Mouse (Mus musculus): ENCODE results near the gene Rps6kc1. TPM values are rescaled to one million over a fixed set of nuclear protein-coding genes. Genes with fewer than 3 reads are reported as not detected.

The Rps6kc1 gene
- polyA plus RNA-seq, 1 experiment from 2014 or later: 10.7 TPM

DNA sequence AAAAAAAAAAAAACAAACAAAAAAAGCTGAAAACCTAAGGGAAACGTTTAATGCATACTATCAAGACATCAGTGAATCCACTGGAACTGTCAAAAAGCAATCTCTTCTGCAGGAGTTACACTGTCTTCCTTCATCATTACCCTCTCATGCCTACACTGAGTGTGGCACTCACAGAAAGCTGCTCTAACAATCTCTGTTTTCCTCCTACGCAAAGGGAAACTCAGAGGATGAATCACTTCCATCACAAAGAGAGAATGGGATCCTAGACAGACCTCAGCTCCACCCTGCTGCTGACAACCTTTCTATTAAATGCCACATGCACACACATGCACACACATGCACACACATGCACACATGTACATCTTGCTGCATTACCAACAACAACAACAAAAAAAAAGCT lies 75.5 kb downstream of the Rps6kc1 start:
- H3K9me3 ChIP-seq (ENCODE audit: control insufficient read depth, low read length): no peaks in the 10 kb centered on the region
- no peak overlapping the region for H3K4me2 ChIP-seq (ENCODE audit: low read length)
- H3K27ac ChIP-seq (replicated peaks in 1 of 2; ENCODE audit: control insufficient read depth in 1 of 2, insufficient read depth in 1 of 2, low read depth in 2 of 2, low read length in 2 of 2): no peak overlapping the region
- no peaks in the 10 kb centered on the region for H3K27me3 ChIP-seq (ENCODE audit: control insufficient read depth, insufficient read depth, low read length)
- ATAC-seq (ENCODE audit: insufficient number of reproducible peaks, insufficient read depth, low FRiP score, low read depth): no peak
- no peak overlapping the region for H3K9ac ChIP-seq (ENCODE audit: low read length)
- H3K4me1 ChIP-seq (ENCODE audit: control insufficient read depth in 2 of 2, insufficient read depth in 2 of 2, low read length in 2 of 2): 0 out of 4 replicates have a peak, but pooled peaks cover 0 to 3% of the 10 kb centered on the region in 2 experiments
- WGBS: 72% methylated on average over 2 of the region's 2 CpGs
- H3K4me3 ChIP-seq (ENCODE audit: control insufficient read depth in 1 of 2, insufficient read depth in 1 of 2, low read depth in 1 of 2, low read length in 2 of 2): no peak overlapping the region
- peaks cover 7% of the 10 kb centered on the region; the same call in 1 of the 2 replicates for H3K36me3 ChIP-seq (ENCODE audit: control insufficient read depth, insufficient read depth, low read length)

DNA sequence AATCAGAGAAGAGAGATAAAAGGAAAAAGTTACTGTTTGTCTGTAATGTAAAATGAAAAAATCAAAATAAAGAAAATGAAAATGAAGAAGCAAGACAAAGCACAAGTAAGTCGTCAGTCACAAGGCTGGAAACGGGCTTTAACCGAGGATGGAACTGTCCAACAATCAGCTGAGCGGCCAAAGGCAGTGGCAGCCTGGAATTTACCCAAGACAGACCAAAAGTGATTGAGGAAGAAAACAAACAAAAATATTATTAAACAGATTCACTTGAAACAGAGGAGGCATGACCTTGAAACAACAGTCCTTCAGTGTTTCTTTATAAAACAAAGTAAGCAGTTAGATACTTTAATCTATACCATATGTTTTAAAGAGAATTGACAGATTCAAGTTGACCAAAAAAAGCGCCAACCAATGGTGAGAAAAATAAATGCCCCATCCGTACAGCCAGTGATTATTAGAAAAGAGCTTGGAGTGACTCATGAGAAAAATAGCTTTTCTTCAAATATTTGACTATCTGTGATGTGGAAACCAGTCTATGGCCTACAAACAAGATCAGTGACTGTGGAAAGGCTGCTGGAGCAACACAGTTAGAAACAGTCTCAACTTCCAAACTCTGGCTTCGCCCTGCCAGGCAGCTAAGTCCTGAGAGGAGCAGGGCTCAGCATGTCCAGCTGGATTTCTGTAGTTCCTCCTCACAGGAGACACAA lies 77.2 kb downstream of the Rps6kc1 start:
- 67% methylated on average over 7 of the region's 7 CpGs for WGBS
- no peaks in the 10 kb centered on the region for H3K9me3 ChIP-seq (ENCODE audit: control insufficient read depth, low read length)
- no peak overlapping the region for H3K4me3 ChIP-seq (ENCODE audit: control insufficient read depth in 1 of 2, insufficient read depth in 1 of 2, low read depth in 1 of 2, low read length in 2 of 2)
- 0 out of 4 replicates have a peak, but pooled peaks cover 0 to 3% of the 10 kb centered on the region in 2 experiments for H3K4me1 ChIP-seq (ENCODE audit: control insufficient read depth in 2 of 2, insufficient read depth in 2 of 2, low read length in 2 of 2)
- no peak overlapping the region for H3K4me2 ChIP-seq (ENCODE audit: low read length)
- no peaks in the 10 kb centered on the region for H3K27me3 ChIP-seq (ENCODE audit: control insufficient read depth, insufficient read depth, low read length)
- no peak overlapping the region for H3K27ac ChIP-seq (replicated peaks in 1 of 2; ENCODE audit: control insufficient read depth in 1 of 2, insufficient read depth in 1 of 2, low read depth in 2 of 2, low read length in 2 of 2)
- peaks cover 12% of the 10 kb centered on the region; the same call in 1 of the 2 replicates for H3K36me3 ChIP-seq (ENCODE audit: control insufficient read depth, insufficient read depth, low read length)
- no peak overlapping the region for H3K9ac ChIP-seq (ENCODE audit: low read length)
- no peak for ATAC-seq (ENCODE audit: insufficient number of reproducible peaks, insufficient read depth, low FRiP score, low read depth)

DNA sequence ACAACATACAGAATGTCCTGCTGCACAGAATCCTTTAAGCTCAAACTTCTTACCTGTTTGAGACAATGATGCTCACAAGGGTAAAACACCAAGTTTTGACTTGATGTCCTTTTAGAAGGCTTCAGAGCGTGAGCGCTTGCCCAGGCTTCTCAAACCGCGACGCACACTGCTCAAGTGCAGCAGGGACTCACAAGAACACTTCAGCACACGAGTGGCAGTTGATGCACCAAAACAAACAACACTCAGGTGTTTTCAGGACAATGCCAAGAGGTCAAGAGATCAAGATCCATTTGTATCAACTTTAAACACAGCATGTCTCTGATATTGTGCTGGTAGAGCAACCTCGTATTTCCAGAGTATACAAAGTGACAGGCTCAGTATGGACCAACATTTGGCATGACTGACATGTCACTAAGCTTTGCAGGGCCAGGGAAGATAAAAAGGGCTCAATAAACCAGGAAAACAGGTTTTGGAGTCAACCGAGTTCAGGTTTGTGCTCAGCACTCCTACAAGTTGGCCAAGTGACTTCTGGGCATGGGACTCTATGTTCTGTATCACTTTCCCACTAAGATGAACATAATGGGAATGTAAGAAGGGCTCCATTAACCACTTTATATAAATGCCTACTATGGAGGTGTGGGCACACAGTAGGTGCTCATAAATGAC lies 78.5 kb downstream of the Rps6kc1 start:
- no peaks in the 10 kb centered on the region for H3K9me3 ChIP-seq (ENCODE audit: control insufficient read depth, low read length)
- H3K4me2 ChIP-seq (ENCODE audit: low read length): no peak overlapping the region
- H3K27me3 ChIP-seq (ENCODE audit: control insufficient read depth, insufficient read depth, low read length): no peaks in the 10 kb centered on the region
- no peak overlapping the region for H3K4me3 ChIP-seq (ENCODE audit: control insufficient read depth in 1 of 2, insufficient read depth in 1 of 2, low read depth in 1 of 2, low read length in 2 of 2)
- peaks cover 12% of the 10 kb centered on the region; the same call in 1 of the 2 replicates for H3K36me3 ChIP-seq (ENCODE audit: control insufficient read depth, insufficient read depth, low read length)
- 81% methylated on average over 8 of the region's 8 CpGs for WGBS
- no peak for ATAC-seq (ENCODE audit: insufficient number of reproducible peaks, insufficient read depth, low FRiP score, low read depth)
- H3K27ac ChIP-seq (replicated peaks in 1 of 2; ENCODE audit: control insufficient read depth in 1 of 2, insufficient read depth in 1 of 2, low read depth in 2 of 2, low read length in 2 of 2): no peak overlapping the region
- H3K9ac ChIP-seq (ENCODE audit: low read length): no peak overlapping the region
- H3K4me1 ChIP-seq (ENCODE audit: control insufficient read depth in 2 of 2, insufficient read depth in 2 of 2, low read length in 2 of 2): 0 out of 4 replicates have a peak, but pooled peaks cover 0 to 3% of the 10 kb centered on the region in 2 experiments

DNA sequence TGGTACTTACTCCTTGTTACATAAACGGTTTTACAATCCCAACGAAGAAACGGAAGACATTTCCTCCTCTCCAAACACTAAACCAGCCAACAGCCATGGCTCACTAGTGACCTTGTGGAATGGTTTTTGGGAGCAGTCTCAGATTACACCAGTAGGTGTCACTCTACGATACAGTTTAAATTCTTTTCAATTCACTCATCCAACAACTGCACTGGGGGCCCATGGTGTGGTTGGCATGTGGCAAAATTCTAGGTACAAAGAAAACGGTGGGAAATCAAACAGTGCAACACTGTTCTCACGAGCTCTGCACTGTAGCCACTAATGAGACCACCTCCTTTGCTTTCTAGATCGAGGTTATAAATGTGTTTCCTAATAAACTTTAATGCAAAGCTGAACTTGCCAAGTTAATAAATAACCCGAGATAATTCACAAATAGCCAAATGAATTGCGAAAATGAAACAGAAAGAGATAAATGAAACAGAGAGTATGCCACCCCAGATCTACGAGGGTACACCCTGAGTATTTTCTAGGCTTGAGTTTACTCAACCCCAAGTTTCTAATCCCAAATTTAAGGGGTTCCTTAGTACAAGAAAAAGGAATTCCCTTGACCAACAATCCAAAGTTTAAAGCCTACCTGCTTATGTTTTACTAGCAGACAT lies 79.6 kb downstream of the Rps6kc1 start:
- no peak for ATAC-seq (ENCODE audit: insufficient number of reproducible peaks, insufficient read depth, low FRiP score, low read depth)
- 50% methylated on average over 10 of the region's 10 CpGs for WGBS

DNA sequence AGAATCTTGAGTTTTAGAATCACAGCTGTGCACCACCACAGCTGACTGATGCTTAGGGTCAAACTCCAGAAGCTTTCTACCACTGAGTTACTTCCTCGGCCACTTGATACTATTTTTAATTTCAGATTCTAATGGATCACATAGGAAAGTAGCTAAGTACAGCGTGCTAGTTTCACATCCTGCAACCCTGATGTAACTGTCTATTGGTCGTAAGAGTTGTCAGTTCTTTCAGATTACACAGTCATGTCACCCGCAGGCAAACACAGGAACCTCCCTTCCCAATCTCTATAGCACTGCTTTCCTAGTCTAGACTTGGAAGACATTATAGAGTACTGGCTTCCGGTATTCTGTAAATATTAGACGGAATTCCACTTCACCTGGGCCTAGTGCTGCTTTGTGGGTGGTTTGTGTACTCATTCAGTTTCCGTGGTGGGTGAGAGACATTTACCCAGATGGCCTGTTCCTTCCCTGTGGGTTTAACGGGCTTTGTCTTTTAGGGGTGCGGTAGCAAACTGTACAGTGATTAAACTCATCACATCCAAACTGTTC lies 85.0 kb downstream of the Rps6kc1 start:
- Histone ChIP-seq H3K9me3 (ENCODE audit: control insufficient read depth, low read length) (no peaks in the 10 kb centered on the region), H3K27ac (replicated peaks in 1 of 2; ENCODE audit: control insufficient read depth in 1 of 2, insufficient read depth in 1 of 2, low read depth in 2 of 2, low read length in 2 of 2) (no peak overlapping the region), H3K9ac (ENCODE audit: low read length) (no peak overlapping the region), H3K4me1 (ENCODE audit: control insufficient read depth in 2 of 2, insufficient read depth in 2 of 2, low read length in 2 of 2) (peaks cover 14 to 23% of the 10 kb centered on the region in 2 experiments), H3K27me3 (ENCODE audit: control insufficient read depth, insufficient read depth, low read length) (no peaks in the 10 kb centered on the region), H3K36me3 (ENCODE audit: control insufficient read depth, insufficient read depth, low read length) (0 out of 2 replicates have a peak, but pooled peaks cover 10% of the 10 kb centered on the region), H3K4me2 (ENCODE audit: low read length) (no peak overlapping the region), H3K4me3 (ENCODE audit: control insufficient read depth in 1 of 2, insufficient read depth in 1 of 2, low read depth in 1 of 2, low read length in 2 of 2) (no peak overlapping the region)
- 70% methylated on average over 9 of the region's 9 CpGs for WGBS
- no peak for ATAC-seq (ENCODE audit: insufficient number of reproducible peaks, insufficient read depth, low FRiP score, low read depth)

More for the DNA sequence above, 79.6 kb downstream of the Rps6kc1 start:
- H3K36me3 ChIP-seq (ENCODE audit: control insufficient read depth, insufficient read depth, low read length): peaks cover 17% of the 10 kb centered on the region; the same call in 1 of the 2 replicates
- no peak overlapping the region for H3K4me3 ChIP-seq (ENCODE audit: control insufficient read depth in 1 of 2, insufficient read depth in 1 of 2, low read depth in 1 of 2, low read length in 2 of 2)
- no peak overlapping the region for H3K9ac ChIP-seq (ENCODE audit: low read length)
- H3K4me1 ChIP-seq (ENCODE audit: control insufficient read depth in 2 of 2, insufficient read depth in 2 of 2, low read length in 2 of 2): 0 out of 4 replicates have a peak, but pooled peaks cover 0 to 3% of the 10 kb centered on the region in 2 experiments
- H3K27me3 ChIP-seq (ENCODE audit: control insufficient read depth, insufficient read depth, low read length): no peaks in the 10 kb centered on the region
- H3K27ac ChIP-seq (replicated peaks in 1 of 2; ENCODE audit: control insufficient read depth in 1 of 2, insufficient read depth in 1 of 2, low read depth in 2 of 2, low read length in 2 of 2): no peak overlapping the region
- no peak overlapping the region for H3K4me2 ChIP-seq (ENCODE audit: low read length)
- H3K9me3 ChIP-seq (ENCODE audit: control insufficient read depth, low read length): no peaks in the 10 kb centered on the region

DNA sequence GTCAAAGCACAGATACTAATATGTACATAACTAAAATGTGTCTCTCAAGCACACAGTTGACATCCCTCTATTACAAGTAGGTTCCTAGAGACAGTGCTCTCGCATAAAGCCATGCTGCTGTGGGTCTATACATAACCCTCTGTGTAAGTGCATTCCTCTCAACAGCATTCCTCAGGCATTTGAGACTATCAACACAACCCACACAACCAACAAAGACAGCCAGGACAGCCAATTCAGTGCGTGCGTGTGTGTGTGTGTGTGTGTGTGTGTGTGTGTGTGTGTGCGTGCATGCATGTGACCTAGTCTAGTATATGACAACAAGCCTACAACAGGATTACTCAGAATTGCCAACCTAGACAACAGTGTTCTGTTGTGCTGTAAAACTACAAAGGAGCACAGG lies 87.8 kb downstream of the Rps6kc1 start:
- ATAC-seq (ENCODE audit: insufficient number of reproducible peaks, insufficient read depth, low FRiP score, low read depth): 0 out of 2 replicates have a peak, but pooled peaks have one; percentile 42
- H3K4me1 ChIP-seq (ENCODE audit: control insufficient read depth in 2 of 2, insufficient read depth in 2 of 2, low read length in 2 of 2): peaks cover 27 to 46% of the 10 kb centered on the region in 2 experiments
- 37% methylated on average over 4 of the region's 4 CpGs for WGBS
- H3K4me2 ChIP-seq (ENCODE audit: low read length): no peak overlapping the region
- H3K4me3 ChIP-seq (ENCODE audit: control insufficient read depth in 1 of 2, insufficient read depth in 1 of 2, low read depth in 1 of 2, low read length in 2 of 2): no peak overlapping the region
- H3K27me3 ChIP-seq (ENCODE audit: control insufficient read depth, insufficient read depth, low read length): no peaks in the 10 kb centered on the region
- no peak overlapping the region for H3K9ac ChIP-seq (ENCODE audit: low read length)
- H3K9me3 ChIP-seq (ENCODE audit: control insufficient read depth, low read length): no peaks in the 10 kb centered on the region
- peak overlapping the region; percentile 59 to 67; a peak in 3 of 4 replicates for H3K27ac ChIP-seq (replicated peaks in 1 of 2; ENCODE audit: control insufficient read depth in 1 of 2, insufficient read depth in 1 of 2, low read depth in 2 of 2, low read length in 2 of 2)
- 0 out of 2 replicates have a peak, but pooled peaks cover 5% of the 10 kb centered on the region for H3K36me3 ChIP-seq (ENCODE audit: control insufficient read depth, insufficient read depth, low read length)

DNA sequence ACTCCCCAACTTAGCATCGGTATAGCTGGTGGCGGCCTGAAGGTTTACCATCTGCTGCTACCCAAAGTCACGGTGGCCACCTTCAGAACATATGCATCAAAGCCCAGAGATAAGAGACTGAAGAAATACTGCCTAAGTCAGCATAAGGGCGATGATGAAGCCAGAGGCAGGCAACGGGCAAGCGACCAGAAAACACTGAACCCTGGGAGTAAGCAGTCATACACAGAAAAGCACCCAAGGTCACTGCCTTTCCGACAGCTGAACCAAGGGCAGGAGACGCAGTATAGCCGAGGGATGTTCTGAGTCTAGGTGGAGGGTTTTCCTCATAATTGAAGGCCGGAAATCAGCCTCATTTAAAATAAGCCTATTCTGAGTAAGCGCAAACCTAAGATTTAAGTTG lies 95.4 kb downstream of the Rps6kc1 start:
- no peak for ATAC-seq (ENCODE audit: insufficient number of reproducible peaks, insufficient read depth, low FRiP score, low read depth)
- Histone ChIP-seq H3K4me3 (ENCODE audit: control insufficient read depth in 1 of 2, insufficient read depth in 1 of 2, low read depth in 1 of 2, low read length in 2 of 2) (no peak overlapping the region), H3K27me3 (ENCODE audit: control insufficient read depth, insufficient read depth, low read length) (no peaks in the 10 kb centered on the region), H3K9me3 (ENCODE audit: control insufficient read depth, low read length) (no peaks in the 10 kb centered on the region), H3K4me2 (ENCODE audit: low read length) (no peak overlapping the region), H3K36me3 (ENCODE audit: control insufficient read depth, insufficient read depth, low read length) (no peaks in the 10 kb centered on the region), H3K9ac (ENCODE audit: low read length) (no peak overlapping the region), H3K27ac (replicated peaks in 1 of 2; ENCODE audit: control insufficient read depth in 1 of 2, insufficient read depth in 1 of 2, low read depth in 2 of 2, low read length in 2 of 2) (peak overlapping the region; percentile 17 to 42; a peak in 2 of 4 replicates), H3K4me1 (ENCODE audit: control insufficient read depth in 2 of 2, insufficient read depth in 2 of 2, low read length in 2 of 2) (peaks cover 31 to 57% of the 10 kb centered on the region in 2 experiments)
- WGBS: 61% methylated on average over 11 of the region's 11 CpGs
